Mouse (Mus musculus) olfactory bulb, adult 2 months (tissue): ENCODE results near the gene Miox. TPM values are rescaled to one million over a fixed set of nuclear protein-coding genes. Genes with fewer than 3 reads are reported as not detected.

Experiments used
- H3K27ac ChIP-seq: fragments of 200-500 bp; 2 replicates; pipeline ENCODE4 v1.5.1; 2012; ENCODE audit warnings: low read depth, low read length; ENCODE audit not compliant: insufficient read depth
- H3K4me1 ChIP-seq: fragments of 200-500 bp; 2 replicates; pipeline ENCODE4 v1.6.1; 2012; ENCODE audit warnings: low read length; ENCODE audit not compliant: control insufficient read depth, insufficient read depth
- H3K4me3 ChIP-seq: fragments of 200-500 bp; 2 replicates; pipeline ENCODE4 v1.5.1; 2012; ENCODE audit warnings: mild to moderate bottlenecking, low read depth, low read length, moderate library complexity; ENCODE audit not compliant: insufficient read depth
- CTCF ChIP-seq: fragments of 200-500 bp; IDR thresholded peaks from 2 replicates; pipeline ENCODE4 v1.5.1; 2012; ENCODE audit warnings: low read depth, mild to moderate bottlenecking, low read length, moderate library complexity; ENCODE audit not compliant: insufficient read depth
- POLR2A ChIP-seq: fragments of 200-500 bp; IDR thresholded peaks from 2 replicates; pipeline ENCODE4 v1.6.1; 2012; ENCODE audit warnings: mild to moderate bottlenecking, low read depth, low read length, moderate library complexity; ENCODE audit not compliant: insufficient read depth
- WGBS: fragments of 180-500 bp; shearing (Covaris S2); methylation state at CpG from one replicate; pipeline ENCODE4 v1.1.7; 2018; 5-methylcytosine and 5-hydroxymethylcytosine counted together
- polyA plus RNA-seq: library from polyadenylated mRNA; stranded (reverse); fragments of >200 nt; gene quantifications from 2 replicates; pipeline ENCODE4 v1.2.4, GENCODE M21; 2012; ENCODE audit warnings: low replicate concordance; ENCODE audit not compliant: missing spikeins, insufficient read depth, insufficient read length

Miox gene
- polyA plus RNA-seq, 1 experiment, result not detected

DNA sequence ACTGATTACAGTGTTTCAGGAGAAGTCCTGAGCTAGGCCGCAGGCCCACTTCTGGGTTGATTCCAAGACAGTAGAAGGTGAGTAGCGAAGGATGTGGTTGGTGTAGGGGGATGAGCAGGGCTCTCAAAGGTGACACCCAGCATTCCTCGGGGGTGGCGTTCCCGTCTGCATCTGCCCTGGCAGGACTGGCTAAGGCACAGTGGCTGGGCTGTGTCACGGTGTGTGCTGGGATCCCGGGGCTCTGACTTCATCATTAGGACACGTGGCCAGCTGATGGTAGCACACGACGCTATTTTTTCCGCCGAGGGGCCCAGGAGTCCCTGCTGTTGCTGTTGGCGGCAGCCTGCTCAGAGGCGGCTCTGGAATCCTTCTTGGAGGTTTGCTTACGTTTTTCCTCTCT is 17.1 kb downstream of the Miox start:
- Histone ChIP-seq H3K27ac (no peak overlapping the region), H3K4me1 (peaks cover 14% of the 10 kb centered on the region), H3K4me3 (no peak overlapping the region)
- WGBS, result 85% methylated on average over 15 of the region's 15 CpGs
- TF ChIP-seq POLR2A (no peak), CTCF (no peak)

DNA sequence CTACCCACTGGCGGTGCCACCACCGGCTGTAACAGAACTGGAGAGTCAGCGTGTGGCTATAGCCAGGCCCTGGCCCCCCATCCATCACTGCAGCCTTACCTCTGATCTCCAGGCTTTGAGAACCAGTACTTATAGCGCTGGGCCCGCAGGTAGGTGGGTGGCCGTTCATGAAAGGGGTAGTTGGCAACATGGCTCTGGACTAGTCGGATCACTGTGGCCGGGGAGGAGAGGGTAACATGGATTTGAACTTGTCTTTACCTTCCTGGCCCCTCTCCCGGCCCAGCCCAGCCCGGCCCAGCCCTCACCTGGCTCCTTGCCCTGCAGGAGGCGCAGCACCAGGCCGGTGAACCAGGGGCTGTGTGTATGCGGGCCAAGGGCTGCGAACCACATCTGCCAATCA is 17.9 kb downstream of the Miox start:
- 92% methylated on average over 14 of the region's 14 CpGs for WGBS
- Histone ChIP-seq H3K4me1 (peaks cover 15% of the 10 kb centered on the region), H3K4me3 (no peak overlapping the region), H3K27ac (no peak overlapping the region)
- TF ChIP-seq CTCF, result no peak
- TF ChIP-seq POLR2A, result no peak

DNA sequence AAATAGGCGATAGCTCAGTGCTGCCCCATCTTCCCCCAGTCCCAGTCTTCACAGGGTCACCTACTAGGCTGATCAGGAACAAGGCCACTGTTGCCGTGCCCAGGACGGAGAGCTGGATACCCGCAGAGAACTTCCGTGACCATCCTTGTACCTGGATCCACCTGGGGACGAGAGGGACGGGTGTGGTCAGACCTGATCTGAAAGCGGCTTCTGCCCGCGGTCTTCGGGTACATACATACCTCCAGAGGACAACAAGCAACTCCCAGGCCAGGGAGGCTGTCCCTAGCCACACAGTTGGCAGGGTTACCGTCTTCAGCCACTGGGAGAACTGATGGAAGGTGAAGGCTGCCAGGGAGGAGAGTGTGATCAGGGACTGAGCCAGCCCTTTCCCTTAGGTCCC is 18.6 kb downstream of the Miox start:
- peaks cover 17% of the 10 kb centered on the region for H3K4me1 ChIP-seq
- H3K4me3 ChIP-seq, result no peak overlapping the region
- WGBS, result 96% methylated on average over 12 of the region's 12 CpGs
- TF ChIP-seq CTCF (no peak), POLR2A (no peak)
- H3K27ac ChIP-seq, result no peak overlapping the region

DNA sequence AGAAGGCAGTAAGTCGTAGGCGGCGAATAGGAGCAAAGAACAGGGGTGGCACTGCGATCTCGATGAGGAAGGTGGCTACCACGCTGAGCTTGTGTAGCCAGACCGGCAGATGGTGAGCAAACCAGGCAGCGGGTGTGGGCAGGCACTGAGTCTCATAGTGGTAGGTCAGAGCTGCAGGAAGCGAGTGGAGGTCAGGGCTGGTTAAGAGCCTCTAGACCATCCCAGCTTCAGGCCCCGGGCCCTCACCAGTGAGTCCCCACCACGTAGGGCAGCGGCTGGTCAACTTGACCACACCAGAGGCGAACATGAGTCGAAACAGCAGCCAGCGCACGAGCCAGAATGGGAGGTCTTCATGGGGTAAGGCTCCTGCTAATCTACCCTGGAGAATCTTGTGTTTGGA is 19.6 kb downstream of the Miox start:
- TF ChIP-seq POLR2A (no peak), CTCF (no peak)
- WGBS, result 93% methylated on average over 16 of the region's 16 CpGs
- H3K27ac ChIP-seq, result no peak overlapping the region

DNA sequence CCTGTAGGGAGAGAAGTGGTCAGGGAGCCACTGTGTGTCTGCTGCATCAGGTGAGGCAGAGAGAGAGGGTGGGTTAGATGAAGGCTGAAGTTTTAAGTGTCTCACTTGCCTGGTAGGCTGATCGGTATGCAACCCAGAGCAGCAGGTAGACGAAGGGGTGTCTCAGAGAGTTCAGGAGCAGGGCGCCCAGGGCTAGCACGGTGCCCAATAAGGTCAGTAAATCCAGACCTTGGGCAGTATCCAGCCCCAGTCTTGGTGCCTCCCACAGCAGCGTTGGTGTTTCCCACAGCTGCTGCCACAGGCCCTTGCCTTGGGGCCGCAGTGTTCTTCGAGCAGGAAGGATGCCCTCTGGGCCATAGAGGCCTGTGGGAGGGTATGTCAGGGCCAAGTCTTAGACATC is 20.3 kb downstream of the Miox start:
- no peak for TF ChIP-seq CTCF
- TF ChIP-seq POLR2A, result no peak
- H3K4me3 ChIP-seq, result peak overlapping the region; percentile 53; the same call in 1 of the 2 replicates
- H3K27ac ChIP-seq, result no peak overlapping the region
- 62% methylated on average over 7 of the region's 7 CpGs for WGBS
- peaks cover 17% of the 10 kb centered on the region for H3K4me1 ChIP-seq

More for the DNA sequence above, 19.6 kb downstream of the Miox start:
- Histone ChIP-seq H3K4me3 (no peak overlapping the region), H3K4me1 (peaks cover 17% of the 10 kb centered on the region)

DNA sequence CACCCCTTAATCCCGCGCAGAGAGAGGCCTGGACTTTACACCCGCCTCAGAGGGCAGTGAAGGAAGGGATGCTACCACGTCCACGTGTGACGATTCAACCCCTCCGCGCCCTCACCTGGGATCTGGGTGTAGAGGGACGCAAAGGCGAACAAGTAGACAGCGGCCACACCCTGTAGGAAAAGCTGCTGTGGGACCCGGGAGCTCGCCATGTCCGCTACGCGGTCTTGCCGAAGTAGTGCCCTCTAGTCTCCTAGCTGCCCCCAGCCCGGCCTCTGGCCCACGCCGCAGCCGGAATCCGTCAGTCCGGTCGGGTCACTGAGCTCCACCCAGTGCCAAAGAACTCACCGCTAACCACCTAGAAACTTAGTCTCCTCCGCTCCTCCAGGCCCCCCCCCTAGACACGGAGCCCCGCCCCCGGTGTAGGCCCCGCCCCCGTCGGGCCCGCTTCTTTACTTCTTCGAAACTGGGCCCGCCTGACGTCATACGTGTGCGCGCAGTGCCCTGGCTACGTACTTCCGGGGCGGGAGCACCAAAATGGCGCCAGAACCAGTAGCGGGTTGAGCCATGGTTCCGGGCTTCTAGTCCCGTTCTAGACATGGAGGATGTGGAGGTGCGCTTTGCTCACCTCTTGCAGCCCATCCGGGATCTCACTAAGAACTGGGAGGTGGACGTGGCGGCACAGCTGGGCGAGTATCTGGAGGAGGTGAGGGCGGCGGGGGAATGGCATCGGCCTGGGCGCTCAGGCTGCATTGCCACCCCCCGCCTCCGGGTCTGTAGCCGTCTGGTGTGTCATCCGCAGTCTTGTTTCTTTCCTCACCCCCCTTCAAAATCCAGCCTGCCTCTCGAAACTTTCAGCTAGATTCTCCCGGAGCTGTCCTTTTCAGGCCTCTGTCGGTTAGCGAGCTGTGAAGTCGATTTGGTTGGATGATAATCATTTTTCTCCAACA is 21.3 kb downstream of the Miox start, which contains the start of the genes Lmf2 and Ncaph2:
Gene Lmf2, minus strand, starts transcription at position 419 of the 947 bp plus-strand sequence.
Gene Ncaph2, plus strand, starts transcription at position 479 of the 947 bp plus-strand sequence.
- Histone ChIP-seq H3K27ac (peak within 1 kb of the TSS; percentile 43), H3K4me1 (peaks cover 17% of the 10 kb centered on the region), H3K4me3 (peak within 1 kb of the TSS; percentile 53)
- peak; percentile 52; the same call in 1 of the 2 replicates for TF ChIP-seq POLR2A
- TF ChIP-seq CTCF, result no peak
- 1% methylated on average over 64 of the region's 64 CpGs for WGBS

DNA sequence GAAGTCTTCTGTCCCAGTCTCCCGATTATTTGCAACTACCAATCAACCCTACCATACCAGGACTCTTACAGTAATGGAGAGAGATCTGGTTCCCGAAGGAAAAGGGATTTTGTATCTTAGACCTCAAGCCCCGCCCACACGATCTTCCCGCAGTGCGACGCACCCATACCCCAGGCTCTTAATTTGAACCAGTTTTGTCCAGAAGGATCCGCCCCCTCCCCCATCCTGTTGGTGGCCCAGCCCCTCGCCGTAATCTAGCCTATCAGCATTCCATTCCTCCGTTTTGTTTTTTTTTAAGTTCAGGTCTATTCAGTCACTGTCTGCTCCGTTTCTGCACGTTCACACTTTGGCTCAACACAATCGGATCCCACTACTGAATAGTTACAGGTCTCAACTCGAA is 22.2 kb downstream of the Miox start:
- TF ChIP-seq POLR2A (no peak), CTCF (no peak)
- Histone ChIP-seq H3K4me1 (peaks cover 17% of the 10 kb centered on the region), H3K27ac (no peak overlapping the region), H3K4me3 (peak overlapping the region; percentile 53)
- under 1% methylated on average over 15 of the region's 15 CpGs for WGBS

DNA sequence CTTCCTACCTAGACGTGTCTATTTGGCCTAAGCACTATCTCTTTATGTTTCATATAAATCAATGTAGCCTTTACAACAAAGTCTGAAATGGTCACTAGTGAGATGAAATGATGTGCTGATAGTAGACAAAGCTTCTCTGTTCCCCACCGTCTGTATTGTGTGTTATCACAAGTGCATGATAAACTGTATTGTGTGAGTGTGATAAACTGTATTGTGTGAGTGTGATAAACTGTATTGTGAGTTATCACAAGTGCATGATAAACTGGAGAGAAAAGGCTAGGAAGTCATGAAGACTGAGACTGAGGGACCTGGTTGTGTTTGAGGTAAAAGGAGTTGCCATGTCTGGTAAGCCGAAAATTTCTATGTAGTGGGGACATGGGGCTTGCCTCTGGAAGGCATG is 24.6 kb downstream of the Miox start:
- 78% methylated on average over 3 of the region's 3 CpGs for WGBS
- Histone ChIP-seq H3K4me3 (no peak overlapping the region), H3K27ac (no peak overlapping the region), H3K4me1 (peaks cover 16% of the 10 kb centered on the region)
- TF ChIP-seq POLR2A, result no peak

DNA sequence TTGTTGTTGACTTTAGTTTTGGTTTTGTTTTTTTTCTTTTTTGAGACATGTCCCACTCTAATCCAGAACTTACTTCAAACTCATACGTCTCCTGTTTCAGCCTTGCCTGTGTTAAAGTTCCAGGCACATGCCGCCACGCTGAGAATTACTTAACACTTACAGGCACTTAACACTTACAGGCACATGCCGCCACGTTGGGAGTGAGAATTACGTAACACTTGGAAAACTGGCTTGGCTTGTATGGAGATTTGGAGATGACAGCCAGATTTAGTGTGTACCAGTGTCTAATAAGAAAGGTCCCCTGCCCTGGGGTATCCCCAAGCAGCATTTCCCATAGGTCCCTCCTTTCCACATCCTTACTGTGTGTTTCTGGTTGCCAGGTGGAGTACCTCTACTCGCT is 28.9 kb downstream of the Miox start:
- no peak for TF ChIP-seq POLR2A
- no peak for TF ChIP-seq CTCF
- 86% methylated on average over 7 of the region's 7 CpGs for WGBS
- H3K4me1 ChIP-seq, result no peaks in the 10 kb centered on the region

More for the DNA sequence above, 28.9 kb downstream of the Miox start:
- H3K4me3 ChIP-seq, result no peak overlapping the region
- no peak overlapping the region for H3K27ac ChIP-seq
